Mouse (Mus musculus): Measurements from ENCODE around the gene Pced1b.

- no peak for TF ChIP-seq JUND (IDR thresholded peaks at IDR 0.05; ENCODE audit: low read depth, low read length)
- no peak for TF ChIP-seq USF1 (IDR thresholded peaks at IDR 0.05; ENCODE audit: low read depth, low read length)
- TF ChIP-seq SIN3A (IDR thresholded peaks at IDR 0.05; ENCODE audit: low read length) = no peak
- no peak for TF ChIP-seq CHD1 (IDR thresholded peaks at IDR 0.05; ENCODE audit: low read depth, low read length)
- no peak for TF ChIP-seq TCF12 (IDR thresholded peaks at IDR 0.05; ENCODE audit: low read depth, low read length)
- no peak for TF ChIP-seq CTCF (IDR thresholded peaks at IDR 0.05 in 2 of 3, conservative IDR thresholded peaks at IDR 0.05 in 1 of 3; ENCODE audit: control insufficient read depth in 1 of 3, insufficient read depth in 1 of 3, low read depth in 2 of 3, low read length in 3 of 3, poor library complexity in 1 of 3, severe bottlenecking in 1 of 3)
- no peak for TF ChIP-seq MAX (IDR thresholded peaks at IDR 0.05; ENCODE audit: low read length)
- no peak for TF ChIP-seq ELF1 (IDR thresholded peaks at IDR 0.05; ENCODE audit: low read depth, low read length)
- TF ChIP-seq KAT2A (conservative IDR thresholded peaks at IDR 0.05; ENCODE audit: low read depth, low read length) = no peak
- no peak for TF ChIP-seq ZNF384 (IDR thresholded peaks at IDR 0.05; ENCODE audit: low read depth, low read length)
Measured at GRCm38 (mm10) chr15:97383523-97384141, 136.7 kb downstream of the Pced1b start.
